Mouse (Mus musculus) brain, embryonic 14.5 days (tissue): ENCODE measurements around the gene Bcar3.

Experiments
- CTCF ChIP-seq: fragments of 200-500 bp; IDR thresholded peaks from 2 replicates; pipeline ENCODE4 v1.5.1; 2012; ENCODE audit warnings: inconsistent platforms, mild to moderate bottlenecking, moderate library complexity, borderline replicate concordance; ENCODE audit not compliant: insufficient read depth, insufficient read length; ENCODE audit errors: extremely low read depth
- POLR2A ChIP-seq: fragments of 200-500 bp; IDR thresholded peaks from 2 replicates; pipeline ENCODE4 v1.6.1; 2012; ENCODE audit warnings: mild to moderate bottlenecking, inconsistent platforms, borderline replicate concordance; ENCODE audit not compliant: poor library complexity, insufficient read depth, insufficient read length, severe bottlenecking; ENCODE audit errors: extremely low read depth

- TF ChIP-seq CTCF (no peak), POLR2A (no peak)
Observed at GRCm38 (mm10) chr3:122343437-122343853, 49.5 kb downstream of the Bcar3 start.
